Mouse (Mus musculus): ENCODE measurements around the gene Mink1. TPM values are rescaled to one million over a fixed set of nuclear protein-coding genes. Genes with fewer than 3 reads are reported as not detected.
"Not testable (repeated sequence)": the region's sequence is repeated elsewhere in the genome, so short reads cannot be mapped to it uniquely, and the experiment has no call there.

The Mink1 gene
- polyA plus RNA-seq, 1 experiment from 2014 or later: 15.9 TPM

DNA sequence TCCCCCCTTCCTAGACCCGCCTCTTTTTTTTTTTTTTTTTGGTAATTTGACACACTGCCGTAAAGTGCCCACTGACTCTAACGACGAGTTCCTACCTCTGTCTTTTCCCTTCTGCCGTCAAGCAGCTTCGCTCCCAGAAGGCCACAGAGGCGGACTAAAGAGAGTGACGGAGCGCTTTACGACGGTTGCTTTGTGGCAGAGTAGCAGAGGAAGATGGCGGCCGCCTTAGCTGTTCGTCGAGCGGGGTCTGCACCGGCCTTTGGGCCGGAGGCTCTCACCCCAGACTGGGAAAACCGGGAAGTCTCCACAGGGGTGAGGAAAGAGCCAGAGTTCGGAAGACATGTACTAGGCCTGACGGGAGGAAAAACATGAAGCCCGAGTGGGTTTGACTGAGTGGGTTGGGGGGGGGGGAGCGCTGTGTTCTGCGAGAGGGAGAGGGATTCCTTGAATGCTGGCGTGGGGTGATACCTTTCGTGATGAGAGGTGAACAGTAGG lies 37.5 kb upstream of the Mink1 start, which contains the start of gene Psmb6:
Gene Psmb6 (plus strand): TSS at position 184 of the 495 bp plus-strand sequence.
- H3K36me3 ChIP-seq (ENCODE audit: insufficient read depth, low read length): peaks cover 31% of the 10 kb centered on the region
- H3K9me3 ChIP-seq (ENCODE audit: low read length): no peaks in the 10 kb centered on the region
- WGBS: under 1% methylated on average over 26 of the region's 26 CpGs
- peak within 1 kb of the TSS; percentile 74 for H3K4me3 ChIP-seq (ENCODE audit: low read length)
- ATAC-seq (ENCODE audit: low FRiP score, low TSS enrichment): peak; percentile 95
- H3K27ac ChIP-seq (ENCODE audit: low read length): no peak within 1 kb of the TSS
- peak within 1 kb of the TSS; percentile 80 for H3K9ac ChIP-seq (replicated peaks; ENCODE audit: low read length)
- no peaks in the 10 kb centered on the region for H3K27me3 ChIP-seq (ENCODE audit: insufficient read depth, low read length)
- H3K4me2 ChIP-seq (replicated peaks; ENCODE audit: low read depth, low read length): peak within 1 kb of the TSS; percentile 69
- peaks cover 12% of the 10 kb centered on the region; the same call in 1 of the 2 replicates for H3K4me1 ChIP-seq (ENCODE audit: insufficient read depth, low read length)

DNA sequence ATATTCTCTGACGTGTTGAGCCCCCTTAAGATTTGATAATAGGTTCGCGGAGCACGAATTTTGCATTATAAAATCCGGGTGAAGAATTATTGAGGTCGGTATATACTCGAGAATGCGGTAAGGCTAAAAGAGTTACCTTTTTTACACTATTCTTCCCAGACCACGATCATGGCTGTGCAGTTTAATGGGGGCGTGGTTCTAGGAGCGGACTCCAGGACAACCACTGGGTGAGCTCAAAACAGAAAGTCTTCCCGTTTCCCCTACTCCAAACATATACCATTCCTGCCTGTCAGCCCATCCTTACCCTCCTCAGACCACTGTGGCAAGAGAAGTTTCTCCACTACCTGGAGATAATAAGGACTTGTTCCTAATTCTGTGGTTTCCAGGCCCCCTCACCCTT lies 37.0 kb upstream of the Mink1 start:
- Histone ChIP-seq H3K4me1 (ENCODE audit: insufficient read depth, low read length) (peaks cover 12% of the 10 kb centered on the region; the same call in 1 of the 2 replicates), H3K9me3 (ENCODE audit: low read length) (no peaks in the 10 kb centered on the region), H3K4me3 (ENCODE audit: low read length) (peak overlapping the region; percentile 74), H3K36me3 (ENCODE audit: insufficient read depth, low read length) (peaks cover 31% of the 10 kb centered on the region), H3K9ac (replicated peaks; ENCODE audit: low read length) (peak overlapping the region; percentile 80), H3K27me3 (ENCODE audit: insufficient read depth, low read length) (no peaks in the 10 kb centered on the region), H3K4me2 (replicated peaks; ENCODE audit: low read depth, low read length) (peak overlapping the region; percentile 69), H3K27ac (ENCODE audit: low read length) (no peak overlapping the region)
- ATAC-seq (ENCODE audit: low FRiP score, low TSS enrichment): peak; percentile 40; the same call in 1 of the 2 replicates
- WGBS: 2% methylated on average over 12 of the region's 12 CpGs

- ATAC-seq (ENCODE audit: low FRiP score, low TSS enrichment): no peak
- no peaks in the 10 kb centered on the region for H3K9me3 ChIP-seq (ENCODE audit: low read length)
- H3K36me3 ChIP-seq (ENCODE audit: insufficient read depth, low read length): peaks cover 31% of the 10 kb centered on the region
- peak overlapping the region; percentile 74 for H3K4me3 ChIP-seq (ENCODE audit: low read length)
- H3K4me1 ChIP-seq (ENCODE audit: insufficient read depth, low read length): peaks cover 12% of the 10 kb centered on the region; the same call in 1 of the 2 replicates
- H3K9ac ChIP-seq (replicated peaks; ENCODE audit: low read length): peak overlapping the region; percentile 80
- H3K27ac ChIP-seq (ENCODE audit: low read length): no peak overlapping the region
- H3K27me3 ChIP-seq (ENCODE audit: insufficient read depth, low read length): no peaks in the 10 kb centered on the region
- WGBS: 89% methylated on average over 12 of the region's 12 CpGs
- peak overlapping the region; percentile 69 for H3K4me2 ChIP-seq (replicated peaks; ENCODE audit: low read depth, low read length)
Measured at GRCm38 (mm10) chr11:70526211-70526610, 36.5 kb upstream of the Mink1 start.

- no peaks in the 10 kb centered on the region for H3K9me3 ChIP-seq (ENCODE audit: low read length)
- no peak overlapping the region for H3K4me3 ChIP-seq (ENCODE audit: low read length)
- peaks cover 31% of the 10 kb centered on the region for H3K36me3 ChIP-seq (ENCODE audit: insufficient read depth, low read length)
- H3K27me3 ChIP-seq (ENCODE audit: insufficient read depth, low read length): no peaks in the 10 kb centered on the region
- no peak overlapping the region for H3K9ac ChIP-seq (replicated peaks; ENCODE audit: low read length)
- H3K27ac ChIP-seq (ENCODE audit: low read length): no peak overlapping the region
- 84% methylated on average over 7 of the region's 7 CpGs for WGBS
- no peak overlapping the region for H3K4me2 ChIP-seq (replicated peaks; ENCODE audit: low read depth, low read length)
- H3K4me1 ChIP-seq (ENCODE audit: insufficient read depth, low read length): peaks cover 12% of the 10 kb centered on the region; the same call in 1 of the 2 replicates
- ATAC-seq (ENCODE audit: low FRiP score, low TSS enrichment): no peak
Measured at GRCm38 (mm10) chr11:70528610-70529009, 34.1 kb upstream of the Mink1 start.

GRCm38 (mm10) chr11:70531065-70531464 lies 31.6 kb upstream of the Mink1 start:
- not testable (repeated sequence) for H3K9me3 ChIP-seq (ENCODE audit: low read length); ATAC-seq (ENCODE audit: low FRiP score, low TSS enrichment); H3K4me2 ChIP-seq (replicated peaks; ENCODE audit: low read depth, low read length); H3K27ac ChIP-seq (ENCODE audit: low read length); H3K9ac ChIP-seq (replicated peaks; ENCODE audit: low read length); H3K4me3 ChIP-seq (ENCODE audit: low read length); H3K27me3 ChIP-seq (ENCODE audit: insufficient read depth, low read length); H3K4me1 ChIP-seq (ENCODE audit: insufficient read depth, low read length)
- peaks cover 31% of the 10 kb centered on the region for H3K36me3 ChIP-seq (ENCODE audit: insufficient read depth, low read length)
- WGBS: 73% methylated on average over 2 of the region's 2 CpGs

DNA sequence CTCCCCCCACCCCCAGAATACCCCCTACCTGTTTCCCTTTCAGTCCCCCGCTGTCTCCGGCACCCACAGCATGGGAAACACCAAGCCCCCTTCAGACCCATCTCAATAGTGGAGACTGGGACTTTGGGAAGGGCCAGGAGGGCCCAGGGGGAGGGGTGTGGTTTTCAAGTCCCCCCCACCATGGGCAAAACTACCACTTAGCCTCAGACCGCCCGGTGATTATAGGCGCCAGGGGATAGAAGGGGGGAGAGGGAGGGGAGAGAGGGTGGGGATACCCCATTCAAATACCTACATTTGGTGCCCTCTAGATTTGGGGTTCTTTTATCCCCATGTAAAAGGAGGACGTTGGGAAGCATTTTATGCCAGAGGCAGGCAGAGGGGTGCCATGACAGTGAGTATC lies 29.8 kb upstream of the Mink1 start, which contains the start of gene Gm40193:
Gene Gm40193 (minus strand): TSS at position 101 of the 400 bp plus-strand sequence.
- Histone ChIP-seq H3K36me3 (ENCODE audit: insufficient read depth, low read length) (peaks cover 16% of the 10 kb centered on the region; the same call in 1 of the 2 replicates), H3K4me1 (ENCODE audit: insufficient read depth, low read length) (no peaks in the 10 kb centered on the region), H3K9ac (replicated peaks; ENCODE audit: low read length) (no peak within 1 kb of the TSS), H3K27me3 (ENCODE audit: insufficient read depth, low read length) (no peaks in the 10 kb centered on the region), H3K9me3 (ENCODE audit: low read length) (no peaks in the 10 kb centered on the region), H3K27ac (ENCODE audit: low read length) (no peak within 1 kb of the TSS), H3K4me2 (replicated peaks; ENCODE audit: low read depth, low read length) (no peak within 1 kb of the TSS), H3K4me3 (ENCODE audit: low read length) (no peak within 1 kb of the TSS)
- no peak for ATAC-seq (ENCODE audit: low FRiP score, low TSS enrichment)
- WGBS: 82% methylated on average over 6 of the region's 6 CpGs

GRCm38 (mm10) chr11:70539423-70539822 lies 23.3 kb upstream of the Mink1 start:
- H3K4me3 ChIP-seq (ENCODE audit: low read length): peak overlapping the region; percentile 67
- no peak; the same call in 1 of the 2 replicates for ATAC-seq (ENCODE audit: low FRiP score, low TSS enrichment)
- peaks cover 4% of the 10 kb centered on the region; the same call in 1 of the 2 replicates for H3K4me1 ChIP-seq (ENCODE audit: insufficient read depth, low read length)
- no peaks in the 10 kb centered on the region for H3K36me3 ChIP-seq (ENCODE audit: insufficient read depth, low read length)
- H3K4me2 ChIP-seq (replicated peaks; ENCODE audit: low read depth, low read length): peak overlapping the region; percentile 84
- peak overlapping the region; percentile 82 for H3K9ac ChIP-seq (replicated peaks; ENCODE audit: low read length)
- WGBS: 13% methylated on average over 9 of the region's 9 CpGs
- H3K27me3 ChIP-seq (ENCODE audit: insufficient read depth, low read length): no peaks in the 10 kb centered on the region
- no peak overlapping the region; the same call in 1 of the 2 replicates for H3K27ac ChIP-seq (ENCODE audit: low read length)
- no peaks in the 10 kb centered on the region for H3K9me3 ChIP-seq (ENCODE audit: low read length)

DNA sequence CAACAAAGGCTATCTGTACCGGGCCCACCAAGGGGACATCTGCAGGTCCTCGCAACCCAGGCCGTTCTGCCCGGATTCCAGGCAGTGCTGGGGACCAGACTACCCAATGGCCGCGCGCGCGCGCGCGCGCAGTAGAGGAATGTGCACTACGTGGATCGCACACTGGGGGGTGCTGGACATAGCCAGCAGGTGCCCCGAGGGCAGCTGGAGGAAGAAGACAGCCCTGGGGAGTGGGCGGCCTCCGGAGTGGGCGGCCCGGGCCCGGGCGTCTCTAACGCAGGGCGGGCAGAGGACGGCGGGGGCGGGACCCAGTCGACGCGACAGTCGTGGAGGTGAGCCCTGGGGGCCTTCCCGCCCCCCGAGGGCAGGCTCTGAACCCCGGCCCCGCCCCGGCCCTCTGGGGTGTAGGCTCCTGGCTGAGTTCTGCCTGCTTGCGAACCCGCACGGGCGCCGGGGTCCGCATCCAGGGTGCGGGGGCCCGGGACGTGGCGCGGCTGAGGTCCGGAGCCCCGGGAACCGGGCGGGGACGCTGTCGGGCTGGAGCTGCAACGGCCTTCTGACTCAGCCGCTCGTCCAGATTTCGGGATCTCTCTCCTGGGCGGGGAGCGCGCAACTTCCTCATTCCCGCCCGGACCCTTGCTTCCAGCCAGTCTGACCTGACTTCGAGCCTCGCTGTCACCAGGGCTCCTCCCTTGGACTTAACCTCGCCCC lies 22.6 kb upstream of the Mink1 start, which contains the start of gene Pld2:
Gene Pld2 (plus strand): TSS at position 188 of the 711 bp plus-strand sequence.
- Histone ChIP-seq H3K27ac (ENCODE audit: low read length) (peak within 1 kb of the TSS; percentile 43; the same call in 1 of the 2 replicates), H3K4me2 (replicated peaks; ENCODE audit: low read depth, low read length) (peak within 1 kb of the TSS; percentile 84), H3K27me3 (ENCODE audit: insufficient read depth, low read length) (no peaks in the 10 kb centered on the region), H3K9ac (replicated peaks; ENCODE audit: low read length) (peak within 1 kb of the TSS; percentile 82), H3K36me3 (ENCODE audit: insufficient read depth, low read length) (no peaks in the 10 kb centered on the region), H3K4me1 (ENCODE audit: insufficient read depth, low read length) (peaks cover 4% of the 10 kb centered on the region; the same call in 1 of the 2 replicates), H3K9me3 (ENCODE audit: low read length) (no peaks in the 10 kb centered on the region), H3K4me3 (ENCODE audit: low read length) (peak within 1 kb of the TSS; percentile 67)
- ATAC-seq (ENCODE audit: low FRiP score, low TSS enrichment): peak; percentile 98
- 0% methylated on average over 65 of the region's 65 CpGs for WGBS

DNA sequence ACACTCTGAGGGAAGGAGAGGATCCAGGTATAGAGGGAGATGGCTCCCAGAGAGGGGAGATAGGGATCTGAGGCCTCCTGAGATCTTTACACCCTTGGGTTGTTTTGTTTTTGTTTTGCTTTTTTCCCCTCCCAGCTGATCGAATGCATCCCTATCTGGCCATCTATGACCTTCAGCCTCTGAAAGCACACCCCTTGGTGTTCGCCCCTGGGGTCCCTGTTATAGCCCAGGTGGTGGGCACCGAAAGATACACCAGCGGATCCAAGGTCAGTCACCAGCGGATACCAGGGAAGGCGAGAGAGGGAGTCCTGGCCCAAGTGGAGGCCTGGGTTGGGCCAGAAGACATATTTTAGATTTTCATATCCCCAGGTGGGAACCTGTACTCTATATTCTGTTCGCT lies 21.8 kb upstream of the Mink1 start:
- Histone ChIP-seq H3K27me3 (ENCODE audit: insufficient read depth, low read length) (no peaks in the 10 kb centered on the region), H3K9ac (replicated peaks; ENCODE audit: low read length) (no peak overlapping the region; the same call in 1 of the 2 replicates), H3K36me3 (ENCODE audit: insufficient read depth, low read length) (no peaks in the 10 kb centered on the region), H3K9me3 (ENCODE audit: low read length) (no peaks in the 10 kb centered on the region), H3K27ac (ENCODE audit: low read length) (no peak overlapping the region), H3K4me1 (ENCODE audit: insufficient read depth, low read length) (peaks cover 4% of the 10 kb centered on the region; the same call in 1 of the 2 replicates), H3K4me2 (replicated peaks; ENCODE audit: low read depth, low read length) (peak overlapping the region; percentile 84), H3K4me3 (ENCODE audit: low read length) (peak overlapping the region; percentile 67)
- 80% methylated on average over 7 of the region's 7 CpGs for WGBS
- ATAC-seq (ENCODE audit: low FRiP score, low TSS enrichment): no peak
